Mouse (Mus musculus): ENCODE results near the gene Supt6. TPM values are rescaled to one million over a fixed set of nuclear protein-coding genes. Genes with fewer than 3 reads are reported as not detected.

Supt6 gene
- total and polyA plus RNA-seq, 3 experiments, result 30.4 to 99.9 (median 65.5) TPM

GRCm38 (mm10) chr11:78168541-78169468 lies 77.0 kb downstream of the Supt6 start:
- peak; percentile 77 for DNase-seq (ENCODE audit: extremely low read depth)
- TF ChIP-seq MYC (IDR thresholded peaks at IDR 0.05; ENCODE audit: low read depth, low read length), result peak; percentile 16; the same call in 1 of the 2 replicates
- TF ChIP-seq ZC3H11A (IDR thresholded peaks at IDR 0.05; ENCODE audit: low read depth, low read length), result no peak
- TF ChIP-seq IRF4 (IDR thresholded peaks at IDR 0.05; ENCODE audit: low read depth, low read length), result peak; percentile 74
- no peak for TF ChIP-seq ZMIZ1 (IDR thresholded peaks at IDR 0.05; ENCODE audit: low read depth, low read length)
- TF ChIP-seq ZKSCAN1 (IDR thresholded peaks at IDR 0.05; ENCODE audit: borderline replicate concordance, low read depth, low read length), result no peak
- peak; percentile 63 for TF ChIP-seq EP300 (IDR thresholded peaks at IDR 0.05; ENCODE audit: low read length)
- peak; percentile 41; the same call in 1 of the 2 replicates for TF ChIP-seq POLR2A (IDR thresholded peaks at IDR 0.05; ENCODE audit: low read depth, low read length)
- TF ChIP-seq KAT2A (IDR thresholded peaks at IDR 0.05; ENCODE audit: insufficient replicate concordance, low read length), result 0 out of 2 replicates have a peak, but pooled peaks have one; percentile 38
- TF ChIP-seq ETS1 (conservative IDR thresholded peaks at IDR 0.05; ENCODE audit: low read depth, low read length), result peak; percentile 72
- no peak for TF ChIP-seq MAFK (IDR thresholded peaks at IDR 0.05; ENCODE audit: insufficient replicate concordance, low read length)
- 0 out of 2 replicates have a peak, but pooled peaks have one; percentile 42 for TF ChIP-seq NELFE (IDR thresholded peaks at IDR 0.05; ENCODE audit: low read depth, low read length)
- TF ChIP-seq UBTF (IDR thresholded peaks at IDR 0.05; ENCODE audit: low read depth, low read length), result no peak
- no peak; the same call in 1 of the 2 replicates for TF ChIP-seq CHD2 (IDR thresholded peaks at IDR 0.05; ENCODE audit: low read length)
- TF ChIP-seq PAX5 (IDR thresholded peaks at IDR 0.05; ENCODE audit: low read length), result no peak
- TF ChIP-seq RAD21 (IDR thresholded peaks at IDR 0.05; ENCODE audit: low read depth, low read length), result no peak; the same call in 1 of the 2 replicates
- TF ChIP-seq TCF12 (IDR thresholded peaks at IDR 0.05; ENCODE audit: low read depth, low read length), result peak; percentile 89
- TF ChIP-seq JUN (IDR thresholded peaks at IDR 0.05; ENCODE audit: insufficient read depth, low read depth, low read length), result no peak
- TF ChIP-seq E2F4 (IDR thresholded peaks at IDR 0.05; ENCODE audit: insufficient replicate concordance, low read depth, low read length), result no peak
- peak; percentile 64 for TF ChIP-seq MEF2A (IDR thresholded peaks at IDR 0.05; ENCODE audit: borderline replicate concordance, low read depth, low read length)
- TF ChIP-seq CHD1 (IDR thresholded peaks at IDR 0.05; ENCODE audit: low read depth, low read length), result no peak
- no peak for TF ChIP-seq GABPA (IDR thresholded peaks at IDR 0.05; ENCODE audit: insufficient replicate concordance, low read depth, low read length)
- no peak for TF ChIP-seq CTCF (conservative IDR thresholded peaks at IDR 0.05 in 1 of 2, IDR thresholded peaks at IDR 0.05 in 1 of 2; ENCODE audit: low read depth in 2 of 2, low read length in 2 of 2)
- no peak for TF ChIP-seq USF2 (conservative IDR thresholded peaks at IDR 0.05; ENCODE audit: low read depth, low read length)
- peak; percentile 91 for TF ChIP-seq ELF1 (IDR thresholded peaks at IDR 0.05; ENCODE audit: low read depth, low read length)
- no peak; the same call in 1 of the 2 replicates for TF ChIP-seq SMC3 (IDR thresholded peaks at IDR 0.05; ENCODE audit: low read depth, low read length)
- TF ChIP-seq MXI1 (IDR thresholded peaks at IDR 0.05; ENCODE audit: low read depth, low read length), result peak; percentile 58
- TF ChIP-seq BHLHE40 (IDR thresholded peaks at IDR 0.05; ENCODE audit: low read depth, low read length), result peak; percentile 92
- peak; percentile 46; the same call in 1 of the 2 replicates for TF ChIP-seq MAZ (IDR thresholded peaks at IDR 0.05; ENCODE audit: low read depth, low read length)
- no peak for TF ChIP-seq JUND (conservative IDR thresholded peaks at IDR 0.05; ENCODE audit: low read depth, low read length)
- TF ChIP-seq USF1 (IDR thresholded peaks at IDR 0.05; ENCODE audit: low read depth, low read length), result no peak
- TF ChIP-seq HCFC1 (IDR thresholded peaks at IDR 0.05; ENCODE audit: low read depth, low read length), result peak; percentile 62
- peak; percentile 53 for TF ChIP-seq ZNF384 (IDR thresholded peaks at IDR 0.05; ENCODE audit: low read depth, low read length)
- TF ChIP-seq NRF1 (IDR thresholded peaks at IDR 0.05; ENCODE audit: low read depth, low read length), result peak; percentile 60; the same call in 1 of the 2 replicates
- TF ChIP-seq RCOR1 (conservative IDR thresholded peaks at IDR 0.05; ENCODE audit: low read depth, low read length), result peak; percentile 78
- no peak for TF ChIP-seq POLR2AphosphoS2 (IDR thresholded peaks at IDR 0.05; ENCODE audit: low read depth, low read length)
- TF ChIP-seq SIN3A (IDR thresholded peaks at IDR 0.05; ENCODE audit: low read length), result peak; percentile 90
- TF ChIP-seq MAX (IDR thresholded peaks at IDR 0.05; ENCODE audit: low read length), result peak; percentile 79
- TF ChIP-seq TBP (conservative IDR thresholded peaks at IDR 0.05; ENCODE audit: low read depth, low read length), result no peak
- peaks cover 2% of the 10 kb centered on the region for H3K9me3 ChIP-seq (replicated peaks; ENCODE audit: low read length)
- in situ Hi-C loops (cut with MboI; ENCODE audit: low pct_ligation_motif_present, low pct_unique_long_range_greater_than_20kb, low sequenced_read_pairs), result no loop called here
- H3K9ac ChIP-seq (ENCODE audit: insufficient read depth, low read depth), result peak overlapping the region; percentile 7; the same call in 1 of the 2 replicates
- peaks cover 0 to 37% of the 10 kb centered on the region in 2 experiments for H3K36me3 ChIP-seq (replicated peaks in 1 of 2; ENCODE audit: control insufficient read depth in 1 of 2, insufficient read depth in 1 of 2, low read length in 1 of 2)
- peaks cover 13% of the 10 kb centered on the region for H3K79me2 ChIP-seq (replicated peaks; ENCODE audit: control insufficient read depth, extremely low read depth, insufficient read depth, poor library complexity, severe bottlenecking)
- peak overlapping the region; percentile 3 to 48 (median 12) for H3K4me3 ChIP-seq (replicated peaks in 1 of 3; ENCODE audit: low read depth in 2 of 3, low read length in 2 of 3, poor library complexity in 1 of 3)
- peak overlapping the region; percentile 14 for H3K4me2 ChIP-seq (ENCODE audit: insufficient read depth, low read depth, poor library complexity, severe bottlenecking)
- peak overlapping the region; percentile 21 for H3K27ac ChIP-seq (ENCODE audit: insufficient read depth, low read depth)
- H3K27me3 ChIP-seq (replicated peaks), result no peaks in the 10 kb centered on the region
- dilution Hi-C loops (cut with MboI; ENCODE audit: extremely low pct_ligation_motif_present, extremely low pct_unique_long_range_greater_than_20kb, low sequenced_read_pairs), result no loop called here
- peaks cover 11 to 55% of the 10 kb centered on the region in 2 experiments for H3K4me1 ChIP-seq (ENCODE audit: control insufficient read depth in 1 of 2, insufficient read depth in 2 of 2)

Measured in CH12.LX (cell line).